Mouse (Mus musculus) forebrain, embryonic 10.5 days (tissue): Measurements from ENCODE around the gene Arhgap9. TPM values are rescaled to one million over a fixed set of nuclear protein-coding genes. Genes with fewer than 3 reads are reported as not detected.

Source experiments
- DNase-seq: peaks from one replicate; pipeline ENCODE4 v3.0.0-alpha.2; 2017; ENCODE audit warnings: low spot score; ENCODE audit errors: extremely low spot score
- H3K27ac ChIP-seq: fragments of 300-500 bp; sonication (generic); 2 replicates; pipeline ENCODE4 v1.5.1; 2016; ENCODE audit warnings: mild to moderate bottlenecking
- H3K27me3 ChIP-seq: fragments of 300-500 bp; sonication (generic); 2 replicates; pipeline ENCODE4 v1.6.1; 2016; ENCODE audit warnings: mild to moderate bottlenecking; ENCODE audit not compliant: poor library complexity, severe bottlenecking
- H3K36me3 ChIP-seq: fragments of 300-500 bp; sonication (generic); replicated peaks from 2 replicates; pipeline ENCODE4 v1.6.1; 2016; ENCODE audit warnings: mild to moderate bottlenecking, moderate library complexity
- H3K4me1 ChIP-seq: fragments of 300-500 bp; sonication (generic); 2 replicates; pipeline ENCODE4 v1.6.1; 2016
- H3K4me3 ChIP-seq: fragments of 300-500 bp; sonication (generic); 2 replicates; pipeline ENCODE4 v1.5.1; 2016; ENCODE audit warnings: mild to moderate bottlenecking, moderate library complexity
- H3K9me3 ChIP-seq: fragments of 300-500 bp; sonication (generic); 2 replicates; pipeline ENCODE4 v1.6.1; 2016; ENCODE audit warnings: mild to moderate bottlenecking, moderate library complexity
- WGBS: fragments of 180-500 bp; shearing (Covaris S2); methylation state at CpG from one replicate; pipeline ENCODE4 v1.1.7; 2016; 5-methylcytosine and 5-hydroxymethylcytosine counted together
- polyA plus RNA-seq: library from polyadenylated mRNA; unstranded; fragments of >200 nt; fragmentation: Nextera tagmentation; extraction: Ambion mirVana; gene quantifications from 2 replicates; pipeline ENCODE4 v1.2.1, GENCODE M21; 2016

The Arhgap9 gene
- polyA plus RNA-seq: 1.5 and 1.7 TPM in 2 replicates

DNA sequence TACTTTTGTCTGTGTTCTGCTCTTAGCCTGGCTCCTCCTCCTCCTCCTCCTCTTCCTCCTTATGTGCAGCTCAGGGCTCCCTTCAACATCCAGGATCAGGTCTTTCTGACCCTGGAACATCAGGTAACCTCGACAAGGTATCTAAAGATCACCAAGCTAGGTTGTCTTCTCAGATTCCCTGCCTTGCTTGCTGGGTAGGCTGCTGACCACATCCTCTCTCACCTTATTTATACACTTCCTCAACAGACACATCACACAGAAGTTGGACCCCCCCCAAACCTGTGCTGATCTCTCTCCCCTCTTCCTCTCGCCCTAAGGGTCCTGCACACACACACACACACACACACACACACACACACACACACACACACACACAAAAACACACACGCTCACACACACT lies at the start of gene Arhgap9:
Gene Arhgap9, plus strand, starts transcription at position 344 of the 400 bp plus-strand sequence.
- Histone ChIP-seq H3K4me1 (peaks cover 13% of the 10 kb centered on the region), H3K27me3 (peaks cover 55% of the 10 kb centered on the region), H3K36me3 (no peaks in the 10 kb centered on the region), H3K4me3 (no peak within 1 kb of the TSS), H3K9me3 (no peaks in the 10 kb centered on the region), H3K27ac (no peak within 1 kb of the TSS)
- DNase-seq: no peak
- WGBS: 73% methylated on average over 3 of the region's 3 CpGs

DNA sequence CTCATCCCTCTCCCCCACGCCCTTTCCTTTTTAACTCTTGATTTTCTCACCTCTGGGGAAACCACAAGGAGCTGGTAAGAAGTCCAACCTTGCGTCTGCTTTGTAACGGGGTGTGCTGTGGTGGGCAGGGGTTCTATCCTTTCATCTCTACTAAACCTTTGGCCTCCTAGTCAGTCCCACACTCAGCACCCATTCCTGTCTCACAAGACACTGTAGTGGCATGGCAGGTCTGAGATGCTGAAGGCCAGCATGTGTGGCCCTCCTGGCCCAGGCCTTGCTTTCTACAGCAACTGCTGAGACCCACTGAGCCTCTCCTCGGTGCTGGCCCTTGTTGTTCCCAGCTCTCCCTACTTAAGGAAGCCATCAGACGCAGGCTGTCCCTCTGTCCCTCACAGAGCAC lies 49.4 kb upstream of the Arhgap9 start:
- WGBS: 89% methylated on average over 5 of the region's 5 CpGs
- Histone ChIP-seq H3K27me3 (no peaks in the 10 kb centered on the region), H3K27ac (no peak overlapping the region), H3K9me3 (no peaks in the 10 kb centered on the region), H3K4me3 (no peak overlapping the region), H3K4me1 (peaks cover 17% of the 10 kb centered on the region), H3K36me3 (peaks cover 93% of the 10 kb centered on the region)
- no peak for DNase-seq

DNA sequence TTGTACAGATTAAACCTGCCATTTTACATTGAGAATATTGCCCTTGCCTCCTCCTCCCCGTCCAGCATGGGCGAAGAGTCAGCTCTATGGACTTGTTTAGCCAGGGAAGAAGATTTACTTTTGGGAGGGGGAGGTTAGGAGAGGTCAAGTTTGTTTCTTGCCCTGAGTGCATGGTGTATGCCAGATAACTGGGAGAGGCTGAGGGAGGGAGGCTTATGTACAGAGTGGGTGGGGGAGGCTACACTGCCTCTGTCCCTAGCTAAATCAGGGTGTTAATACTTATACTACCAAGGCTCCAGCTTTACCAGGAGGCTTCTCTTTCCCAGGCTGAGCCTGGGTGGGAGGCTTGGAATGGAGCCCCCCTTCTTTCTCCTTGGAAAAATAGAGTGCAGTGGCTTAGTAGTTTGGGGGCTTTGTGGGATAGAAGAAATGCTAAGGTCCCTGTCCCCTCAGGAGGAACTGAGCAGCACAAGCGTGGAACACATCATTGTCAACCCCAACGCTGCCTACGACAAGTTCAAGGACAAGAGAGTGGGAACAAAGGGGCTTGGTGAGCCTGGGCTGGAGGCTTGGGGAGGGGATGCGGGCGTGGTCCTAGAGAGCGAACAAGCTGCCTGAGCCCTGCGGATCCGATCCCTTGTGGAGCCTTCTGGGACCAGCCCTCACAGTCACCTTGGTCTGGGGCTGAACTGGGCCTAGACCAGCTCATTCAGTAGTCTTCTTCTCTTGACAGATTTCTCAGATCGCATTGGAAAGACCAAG lies 47.3 kb upstream of the Arhgap9 start:
- H3K27ac ChIP-seq: no peak overlapping the region
- no peak overlapping the region for H3K4me3 ChIP-seq
- 0 out of 2 replicates have a peak, but pooled peaks cover 7% of the 10 kb centered on the region for H3K4me1 ChIP-seq
- DNase-seq: no peak
- no peaks in the 10 kb centered on the region for H3K27me3 ChIP-seq
- peaks cover 97% of the 10 kb centered on the region for H3K36me3 ChIP-seq
- 92% methylated on average over 11 of the region's 11 CpGs for WGBS
- H3K9me3 ChIP-seq: no peaks in the 10 kb centered on the region

DNA sequence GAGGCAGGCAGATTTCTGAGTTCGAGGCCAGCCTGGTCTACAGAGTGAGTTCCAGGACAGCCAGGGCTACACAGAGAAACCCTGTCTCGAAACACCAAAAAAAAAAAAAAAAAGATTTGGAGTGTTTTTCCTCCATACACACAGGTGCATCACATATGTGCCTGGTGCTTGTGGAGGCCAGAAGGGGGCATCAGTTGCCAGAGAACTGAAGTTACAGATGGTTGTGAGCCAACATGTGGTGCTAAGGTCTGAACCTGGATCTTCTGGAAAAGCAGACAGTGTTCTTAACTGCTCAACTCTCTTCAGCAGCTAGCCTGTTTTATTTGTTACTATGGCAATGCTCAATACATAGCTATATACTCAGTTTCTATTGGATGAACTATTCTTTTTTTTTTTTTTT lies 42.0 kb upstream of the Arhgap9 start:
- WGBS: 88% methylated on average over 2 of the region's 2 CpGs
- no peaks in the 10 kb centered on the region for H3K9me3 ChIP-seq

DNA sequence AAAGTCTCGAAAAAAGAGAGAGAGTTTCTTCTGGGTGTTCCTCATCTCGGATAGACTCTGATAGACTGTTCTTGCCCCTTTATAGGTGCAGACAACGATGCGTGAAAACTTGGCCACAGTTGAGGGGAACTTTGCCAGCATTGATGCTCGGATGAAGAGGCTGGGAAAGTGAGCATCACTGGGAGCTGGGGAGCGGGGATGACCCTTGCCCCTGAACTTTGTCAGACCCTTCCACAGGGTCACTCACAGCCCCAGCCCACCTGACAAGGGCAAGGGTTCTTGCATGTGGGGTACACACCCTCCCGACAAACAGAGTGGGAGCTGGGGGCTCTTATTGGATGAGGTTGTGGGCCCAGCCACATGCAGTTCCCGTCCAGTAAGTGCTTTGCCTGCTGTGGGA lies 40.4 kb upstream of the Arhgap9 start:
- Histone ChIP-seq H3K4me1 (peaks cover 20% of the 10 kb centered on the region), H3K27me3 (no peaks in the 10 kb centered on the region), H3K27ac (no peak overlapping the region), H3K36me3 (peaks cover 100% of the 10 kb centered on the region), H3K9me3 (no peaks in the 10 kb centered on the region), H3K4me3 (no peak overlapping the region)
- DNase-seq: no peak
- WGBS: 91% methylated on average over 8 of the region's 8 CpGs

More for the DNA sequence above, 42.0 kb upstream of the Arhgap9 start:
- Histone ChIP-seq H3K4me3 (no peak overlapping the region), H3K36me3 (peaks cover 100% of the 10 kb centered on the region), H3K27ac (no peak overlapping the region), H3K4me1 (peaks cover 5% of the 10 kb centered on the region), H3K27me3 (no peaks in the 10 kb centered on the region)
- DNase-seq: no peak

DNA sequence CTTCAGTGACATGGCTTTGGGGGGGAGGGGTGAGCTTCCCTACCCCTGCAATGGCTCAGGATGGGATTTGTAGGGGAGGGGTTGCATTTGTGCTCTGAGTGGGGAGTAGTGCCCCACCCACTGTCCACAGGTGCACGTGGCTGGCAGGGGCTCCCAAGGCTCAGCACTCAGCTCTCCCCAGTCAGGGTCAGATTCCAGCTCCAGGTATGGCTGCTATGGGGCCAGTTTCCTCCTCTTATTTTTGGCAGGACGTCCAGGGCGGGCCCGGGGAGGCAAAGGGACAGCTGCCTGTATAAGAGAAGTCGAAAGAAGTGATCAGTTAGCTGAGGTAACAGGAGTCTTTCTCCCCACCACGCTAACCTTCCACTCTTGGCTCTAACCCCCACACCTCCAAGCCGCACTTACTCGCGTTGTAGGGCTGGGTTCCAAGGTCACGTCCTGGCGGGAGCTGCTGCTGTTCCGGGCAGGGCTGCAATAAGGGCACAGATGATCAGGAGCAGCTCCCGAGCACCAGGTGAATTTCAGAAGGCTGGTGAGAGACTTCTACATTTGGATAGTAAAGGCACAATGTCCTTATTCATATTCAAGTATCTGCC lies 39.0 kb upstream of the Arhgap9 start:
- 0 out of 2 replicates have a peak overlapping the region, but pooled peaks have one; percentile 44 for H3K27ac ChIP-seq
- 88% methylated on average over 13 of the region's 13 CpGs for WGBS
- no peak for DNase-seq
- peaks cover 34% of the 10 kb centered on the region for H3K4me1 ChIP-seq
- no peaks in the 10 kb centered on the region for H3K27me3 ChIP-seq
- H3K36me3 ChIP-seq: peaks cover 100% of the 10 kb centered on the region
- H3K9me3 ChIP-seq: no peaks in the 10 kb centered on the region
- H3K4me3 ChIP-seq: no peak overlapping the region

DNA sequence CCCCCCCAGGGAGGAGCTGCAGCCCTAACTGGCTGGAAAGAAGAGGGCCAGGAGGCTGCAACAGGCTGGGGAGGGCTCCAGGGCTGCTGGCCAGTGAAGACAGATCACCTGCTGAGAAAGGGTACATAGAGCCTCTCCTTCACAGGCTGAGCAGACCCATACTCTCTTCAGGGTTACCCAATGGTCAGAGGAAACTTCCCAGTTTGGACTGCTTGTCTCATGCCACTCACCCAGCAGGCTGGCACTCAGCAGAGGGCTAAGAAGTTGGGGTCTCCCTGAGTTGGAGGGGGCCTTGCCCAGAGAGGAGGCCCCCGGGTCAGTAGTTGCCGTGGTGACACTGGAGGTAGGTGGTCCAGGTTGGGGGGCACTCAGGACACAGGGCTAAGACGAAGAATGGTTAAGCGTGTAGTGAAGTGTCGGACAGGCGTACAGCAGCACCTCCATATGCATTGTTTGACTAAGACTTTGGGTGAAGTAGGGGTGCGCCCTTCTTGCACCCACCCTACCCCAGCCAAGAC lies 37.6 kb upstream of the Arhgap9 start:
- no peaks in the 10 kb centered on the region for H3K9me3 ChIP-seq
- no peak for DNase-seq
- H3K4me3 ChIP-seq: peak overlapping the region; percentile 7; the same call in 1 of the 2 replicates
- 93% methylated on average over 7 of the region's 7 CpGs for WGBS
- peaks cover 43% of the 10 kb centered on the region for H3K4me1 ChIP-seq
- no peaks in the 10 kb centered on the region for H3K27me3 ChIP-seq
- no peak overlapping the region for H3K27ac ChIP-seq
- peaks cover 86% of the 10 kb centered on the region for H3K36me3 ChIP-seq

DNA sequence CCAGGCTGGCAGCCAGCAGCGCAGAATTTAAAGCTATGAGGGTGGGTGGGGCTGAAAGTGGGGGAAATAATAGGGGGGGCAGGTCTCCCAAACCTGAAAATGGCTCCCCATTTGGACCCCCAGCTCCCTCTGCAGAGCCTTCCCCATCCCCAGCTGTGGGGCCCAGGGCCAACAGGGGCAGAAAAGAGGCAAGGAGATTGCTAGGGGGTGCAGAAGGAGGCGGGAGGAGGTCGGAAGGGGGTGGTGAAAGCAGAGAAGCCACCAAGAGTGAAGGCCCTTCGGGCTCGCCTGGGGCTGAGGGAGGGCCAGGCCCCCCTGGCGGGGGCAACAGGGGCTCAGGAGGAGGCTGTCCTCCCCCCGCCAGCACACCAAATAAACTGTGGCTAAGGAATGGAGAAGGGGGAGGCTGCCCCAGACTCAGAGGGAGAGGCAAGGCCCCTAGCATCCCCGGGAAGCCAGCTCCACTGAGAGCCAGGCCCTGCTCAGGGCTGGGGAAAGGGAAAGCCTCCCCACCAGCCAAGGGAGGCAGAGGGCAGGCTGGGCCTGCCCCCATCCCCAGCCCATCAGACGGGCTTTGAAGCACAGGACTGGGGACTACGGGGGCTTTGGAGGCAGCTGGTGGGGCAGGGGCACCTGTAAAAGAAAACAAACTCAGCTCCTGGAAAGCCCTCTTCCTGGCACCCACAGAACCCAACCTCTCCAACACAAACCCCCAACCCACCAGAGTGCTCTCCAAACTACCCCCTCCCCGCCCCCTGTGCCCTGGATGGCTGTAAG lies 36.9 kb upstream of the Arhgap9 start:
- DNase-seq: no peak
- 79% methylated on average over 11 of the region's 11 CpGs for WGBS
- peak overlapping the region; percentile 97 for H3K27ac ChIP-seq
- H3K36me3 ChIP-seq: peaks cover 78% of the 10 kb centered on the region
- no peaks in the 10 kb centered on the region for H3K9me3 ChIP-seq
- peak overlapping the region; percentile 79 for H3K4me3 ChIP-seq
- H3K4me1 ChIP-seq: peaks cover 50% of the 10 kb centered on the region
- no peaks in the 10 kb centered on the region for H3K27me3 ChIP-seq

DNA sequence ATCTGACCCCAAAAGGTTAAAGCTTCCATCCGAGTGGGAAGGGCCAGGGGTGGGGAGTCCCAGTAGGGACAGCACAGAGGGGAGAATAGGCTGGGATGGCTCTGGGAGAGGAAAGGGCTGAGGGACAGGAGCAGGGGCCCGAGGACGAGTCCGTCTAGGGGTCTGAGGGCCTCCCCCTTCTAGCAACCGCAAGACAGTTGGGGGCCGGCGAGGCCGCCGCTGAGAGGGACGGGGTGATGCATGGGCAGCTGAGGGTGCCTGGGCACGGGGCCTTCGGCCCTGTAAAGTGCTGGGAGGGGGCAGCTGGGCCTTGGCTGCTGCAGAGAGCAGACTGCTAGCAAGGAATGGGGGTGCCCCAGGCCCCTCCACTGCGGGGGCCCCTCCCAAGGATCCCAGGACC lies 36.1 kb upstream of the Arhgap9 start:
- H3K36me3 ChIP-seq: peaks cover 71% of the 10 kb centered on the region
- 78% methylated on average over 13 of the region's 13 CpGs for WGBS
- no peak for DNase-seq
- peaks cover 56% of the 10 kb centered on the region for H3K4me1 ChIP-seq
- peak overlapping the region; percentile 79; the same call in 1 of the 2 replicates for H3K4me3 ChIP-seq
- no peaks in the 10 kb centered on the region for H3K27me3 ChIP-seq
- H3K27ac ChIP-seq: peak overlapping the region; percentile 97
- H3K9me3 ChIP-seq: no peaks in the 10 kb centered on the region

DNA sequence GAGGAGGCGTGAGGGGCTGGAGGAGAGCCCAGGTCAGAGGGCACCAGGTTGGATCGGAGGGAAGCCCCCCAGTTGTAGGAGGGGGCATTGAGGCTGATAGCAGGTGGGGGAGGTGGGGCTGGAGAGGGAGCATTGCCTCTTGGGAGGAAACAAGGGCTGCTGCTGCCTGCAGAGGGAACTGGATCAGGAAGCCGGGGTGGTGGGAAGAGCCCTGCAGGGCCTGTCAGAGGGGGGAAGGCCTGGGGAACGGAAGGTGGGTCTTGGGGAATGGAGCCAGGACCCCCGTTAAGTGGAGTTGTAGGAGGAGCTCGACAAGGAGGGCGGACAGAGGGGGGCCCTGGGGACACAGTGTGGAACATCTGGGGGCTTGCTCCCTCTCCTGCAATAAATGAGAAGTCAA lies 35.6 kb upstream of the Arhgap9 start:
- 83% methylated on average over 7 of the region's 7 CpGs for WGBS
- no peaks in the 10 kb centered on the region for H3K9me3 ChIP-seq
- H3K4me1 ChIP-seq: peaks cover 60% of the 10 kb centered on the region
- peak overlapping the region; percentile 79; the same call in 1 of the 2 replicates for H3K4me3 ChIP-seq
- DNase-seq: no peak
- H3K27ac ChIP-seq: peak overlapping the region; percentile 97; the same call in 1 of the 2 replicates
- peaks cover 65% of the 10 kb centered on the region for H3K36me3 ChIP-seq
- H3K27me3 ChIP-seq: no peaks in the 10 kb centered on the region

DNA sequence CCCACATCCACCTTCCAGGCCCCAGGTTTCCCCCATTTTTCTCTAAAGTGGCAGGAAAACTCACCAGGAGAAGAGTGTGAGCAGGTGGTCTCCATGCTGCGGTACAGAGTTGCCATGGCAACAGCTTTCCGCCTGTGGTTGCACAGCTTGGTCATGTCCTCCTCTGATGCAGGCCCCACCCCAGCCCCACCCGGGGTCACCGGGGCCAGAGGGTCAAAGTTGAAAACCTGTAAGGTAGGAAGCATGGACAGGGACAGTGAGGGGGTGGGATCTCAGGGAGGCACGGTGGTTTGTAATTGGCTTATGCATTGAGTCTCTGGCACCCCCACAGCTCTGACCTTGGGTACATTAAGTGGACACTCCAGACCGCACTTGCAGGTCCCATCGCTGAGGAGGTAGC lies 35.0 kb upstream of the Arhgap9 start:
- Histone ChIP-seq H3K27me3 (no peaks in the 10 kb centered on the region), H3K27ac (peak overlapping the region; percentile 97), H3K4me1 (peaks cover 65% of the 10 kb centered on the region), H3K9me3 (no peaks in the 10 kb centered on the region), H3K4me3 (peak overlapping the region; percentile 79), H3K36me3 (peaks cover 60% of the 10 kb centered on the region)
- no peak for DNase-seq
- WGBS: 66% methylated on average over 7 of the region's 7 CpGs

DNA sequence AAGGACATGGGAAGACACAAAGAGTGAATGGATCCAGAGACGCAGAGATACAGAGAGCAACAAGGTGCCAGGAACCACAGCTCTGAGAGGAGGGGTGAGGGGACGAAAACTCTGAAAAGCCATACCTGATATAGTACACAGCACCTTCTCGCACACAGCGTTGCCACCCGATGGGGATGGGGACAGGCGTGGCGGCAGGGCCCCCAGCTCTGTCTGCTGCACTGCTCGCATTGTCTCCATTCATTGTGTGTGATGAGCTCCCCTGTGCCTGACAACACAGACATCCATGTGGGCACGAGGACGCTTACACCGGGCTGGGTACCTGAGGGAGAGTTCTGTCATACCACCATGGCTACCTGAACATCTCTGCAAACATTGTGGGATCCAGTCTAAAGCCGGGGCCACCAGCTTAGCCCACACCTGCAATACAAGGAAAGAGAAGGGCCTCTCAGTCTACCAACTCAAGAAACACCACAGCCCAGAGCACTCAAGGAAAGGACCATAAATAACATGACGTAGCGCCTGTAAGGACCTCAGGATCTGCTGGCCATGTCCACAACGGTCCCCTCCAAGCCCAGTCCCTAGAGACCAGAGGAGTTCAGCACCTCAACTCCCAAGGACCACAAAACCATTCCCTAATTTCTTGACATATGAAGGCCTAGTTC lies 34.4 kb upstream of the Arhgap9 start:
- H3K9me3 ChIP-seq: no peaks in the 10 kb centered on the region
- H3K36me3 ChIP-seq: peaks cover 59% of the 10 kb centered on the region
- H3K27ac ChIP-seq: peak overlapping the region; percentile 97
- H3K27me3 ChIP-seq: no peaks in the 10 kb centered on the region
- peak overlapping the region; percentile 79 for H3K4me3 ChIP-seq
- WGBS: 84% methylated on average over 15 of the region's 15 CpGs
- no peak for DNase-seq
- peaks cover 72% of the 10 kb centered on the region for H3K4me1 ChIP-seq
